Mouse (Mus musculus): ENCODE measurements around the gene Masp2.

The Masp2 gene

DNA sequence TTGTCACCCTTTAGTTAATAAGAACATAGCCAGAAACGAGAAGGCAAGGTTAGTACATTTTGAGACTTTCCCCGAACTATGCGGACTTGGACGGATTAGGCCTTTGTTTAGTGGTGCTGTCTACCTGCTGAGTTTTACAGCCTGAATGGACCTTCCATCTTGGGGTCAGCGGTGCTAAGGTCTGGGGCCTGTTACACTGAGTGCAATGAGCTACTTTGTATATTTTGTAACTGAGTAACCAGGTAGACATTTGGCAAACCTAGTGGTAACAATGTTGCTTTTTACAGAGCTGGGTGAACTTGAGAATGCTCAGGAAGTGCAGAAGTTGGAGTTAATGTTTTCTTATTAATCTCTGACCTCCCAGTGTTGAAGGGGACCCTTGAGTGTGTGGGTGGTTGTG, 38.8 kb downstream of the Masp2 start:
- no peak for DNase-seq

- DNase-seq = no peak
These were observed 41.2 kb downstream of the Masp2 start, which contains the start of gene Gm572 for GRCm38 (mm10) chr4:148643291-148644156. Gm572 (plus strand) TSS chr4:148643317.

DNA sequence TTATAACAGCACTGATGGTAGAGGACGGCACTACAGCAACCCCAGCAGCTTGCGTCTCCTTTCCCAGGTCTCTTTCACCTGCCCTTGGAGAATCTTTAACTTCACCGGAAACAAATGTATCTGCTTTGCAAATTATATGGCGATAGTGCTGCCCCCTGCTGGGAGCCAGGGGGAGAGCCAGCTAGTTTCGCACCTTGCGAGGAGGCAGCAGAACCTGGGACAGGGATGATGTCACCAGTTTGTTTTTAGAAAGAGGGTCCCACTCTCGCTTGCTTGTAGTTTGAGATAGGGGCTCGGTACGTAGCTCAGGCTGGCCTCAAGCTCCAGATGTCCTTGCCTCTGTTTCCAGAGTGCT, 41.8 kb downstream of the Masp2 start:
- peak; percentile 74 for DNase-seq

GRCm38 (mm10) chr4:148644926-148645325, 42.6 kb downstream of the Masp2 start:
- no peak for DNase-seq

DNA sequence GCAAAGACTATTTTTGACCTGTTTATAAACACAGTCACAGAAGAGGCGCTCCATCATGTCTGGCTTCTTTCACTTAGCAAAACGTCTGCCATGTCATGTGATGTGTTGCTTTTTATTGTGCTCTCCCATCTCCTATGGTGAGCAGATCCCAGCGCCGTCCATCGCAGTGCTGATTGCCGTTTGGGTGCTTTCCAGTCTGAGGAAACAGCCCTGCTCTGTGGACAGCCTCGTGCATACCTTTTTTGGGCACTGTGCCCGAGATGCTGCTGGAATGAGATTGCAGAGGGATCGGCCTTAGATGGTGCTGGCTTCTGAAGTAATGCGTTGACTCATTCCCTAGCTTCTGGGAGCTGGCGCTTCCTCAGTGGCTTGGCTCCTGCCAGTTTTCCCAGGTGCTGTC, 44.3 kb downstream of the Masp2 start:
- DNase-seq = no peak

DNA sequence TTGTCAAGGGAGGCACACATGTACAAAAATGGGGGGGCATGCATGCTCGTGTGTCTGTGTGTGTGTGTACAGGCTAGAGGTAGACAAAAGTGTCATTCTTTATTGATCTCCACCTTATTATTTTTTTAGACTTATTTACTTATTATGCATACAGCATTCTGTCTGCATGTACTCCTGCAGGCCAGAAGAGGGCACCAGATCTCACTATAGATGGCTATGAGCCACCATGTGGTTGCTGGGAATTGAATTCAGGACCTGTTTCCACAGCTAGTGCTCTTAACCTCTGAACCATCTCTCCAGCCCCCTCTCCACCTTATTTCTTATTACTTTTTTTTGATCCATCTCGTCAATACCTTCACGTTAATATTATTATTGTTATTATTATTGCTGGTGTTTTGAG, 47.0 kb downstream of the Masp2 start:
- no peak for DNase-seq

DNA sequence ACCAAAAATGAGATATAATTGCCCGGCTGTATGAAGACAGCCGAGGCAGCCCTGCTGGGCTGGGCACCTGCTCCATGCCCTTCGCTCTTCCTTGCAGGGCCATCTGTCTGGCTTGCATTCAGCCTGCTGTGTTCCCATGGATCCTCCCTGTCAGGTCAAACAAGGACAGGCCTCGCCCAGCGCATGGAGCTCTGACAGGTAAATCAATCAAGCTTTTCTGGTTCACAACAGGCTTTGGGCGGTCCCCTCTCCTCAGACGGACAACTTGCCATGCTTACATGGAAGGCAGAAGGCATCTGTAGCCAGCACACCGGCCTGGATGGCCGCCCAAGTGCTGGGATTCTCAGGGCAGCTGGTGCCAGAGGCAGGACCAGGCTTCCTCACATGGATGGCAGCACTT, 48.7 kb downstream of the Masp2 start:
- peak; percentile 45 for DNase-seq

DNA sequence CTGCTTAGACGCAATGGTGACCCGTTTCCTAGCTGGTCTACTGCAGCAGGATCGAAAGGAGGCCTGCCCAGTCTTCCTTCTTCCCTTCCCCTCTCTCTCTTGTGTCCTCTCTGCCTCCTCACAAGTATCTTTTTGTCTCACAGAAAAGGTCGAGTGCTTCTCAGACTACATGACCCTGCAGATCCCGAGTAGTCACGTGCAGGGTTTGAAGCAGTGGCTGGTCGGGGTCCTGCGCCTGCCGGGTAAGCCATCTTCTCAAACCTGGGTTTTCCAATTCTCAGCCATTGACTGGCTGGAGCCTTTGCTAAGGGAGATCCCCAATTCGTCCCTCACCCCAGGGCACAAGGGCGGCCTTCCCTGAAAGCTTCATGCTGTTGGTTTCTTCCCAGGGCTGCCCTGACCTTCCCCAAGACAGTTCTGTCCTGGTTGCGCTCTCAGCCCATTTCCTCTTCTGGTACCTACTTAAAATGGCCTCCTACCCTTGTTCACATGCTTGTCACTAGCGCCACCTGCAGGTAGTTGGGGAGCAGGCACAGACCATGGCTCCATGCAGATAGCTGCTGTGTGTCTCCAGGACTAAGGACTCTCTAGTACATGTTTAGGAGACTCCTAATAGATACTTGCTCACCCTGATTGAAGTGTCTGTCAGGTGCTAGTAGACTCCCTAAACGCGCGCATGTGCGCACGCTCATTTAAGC, 52.5 kb downstream of the Masp2 start:
- no peak for DNase-seq

DNA sequence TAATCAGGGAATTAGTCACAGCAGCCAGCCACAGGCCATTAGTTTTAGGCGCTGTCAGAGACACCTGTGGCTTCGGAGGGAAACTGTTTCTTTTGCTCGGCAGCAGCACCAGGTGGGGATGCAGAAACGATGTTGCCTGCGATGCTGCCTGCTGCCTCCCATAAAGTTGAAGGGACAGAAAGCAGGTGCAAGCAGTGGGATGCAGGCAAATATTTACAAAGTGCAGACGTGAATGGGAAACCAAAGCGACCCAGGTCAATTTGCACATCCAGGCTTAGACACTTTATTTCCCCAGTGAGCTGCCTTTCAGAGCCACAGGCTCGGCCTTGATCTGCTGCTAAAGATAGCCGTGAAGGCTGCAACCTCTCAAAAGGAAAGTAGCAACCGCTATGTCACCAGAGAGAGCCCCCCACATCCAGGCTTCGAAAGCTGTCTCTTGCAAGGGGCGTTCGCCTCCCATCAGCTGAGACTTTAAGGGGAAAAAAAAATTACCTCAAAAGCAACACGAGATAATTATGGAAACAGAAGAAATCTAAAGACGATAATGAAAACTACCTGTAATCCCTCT, 54.4 kb downstream of the Masp2 start:
- no peak for DNase-seq

GRCm38 (mm10) chr4:148657776-148658175, 55.4 kb downstream of the Masp2 start:
- DNase-seq = no peak

DNA sequence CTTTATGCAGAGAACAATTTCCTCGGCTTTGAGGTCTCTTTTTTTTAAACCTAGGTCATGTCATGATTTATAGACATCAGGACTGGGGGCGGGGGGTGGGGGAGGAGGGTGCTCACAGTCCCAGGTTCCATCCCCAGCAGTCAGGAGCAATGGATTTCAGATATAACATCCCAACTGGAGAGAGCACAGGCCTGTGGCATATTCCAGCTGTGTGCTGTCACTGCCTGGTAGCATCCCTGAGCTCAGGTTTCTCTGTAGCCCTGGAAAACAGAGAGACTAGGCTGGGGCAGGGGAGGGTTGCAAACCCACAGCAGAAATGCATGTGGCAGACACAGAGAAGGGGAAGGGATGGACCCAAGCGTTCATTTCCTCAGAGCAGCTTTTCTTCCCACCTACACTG, 57.8 kb downstream of the Masp2 start:
- no peak for DNase-seq

DNA sequence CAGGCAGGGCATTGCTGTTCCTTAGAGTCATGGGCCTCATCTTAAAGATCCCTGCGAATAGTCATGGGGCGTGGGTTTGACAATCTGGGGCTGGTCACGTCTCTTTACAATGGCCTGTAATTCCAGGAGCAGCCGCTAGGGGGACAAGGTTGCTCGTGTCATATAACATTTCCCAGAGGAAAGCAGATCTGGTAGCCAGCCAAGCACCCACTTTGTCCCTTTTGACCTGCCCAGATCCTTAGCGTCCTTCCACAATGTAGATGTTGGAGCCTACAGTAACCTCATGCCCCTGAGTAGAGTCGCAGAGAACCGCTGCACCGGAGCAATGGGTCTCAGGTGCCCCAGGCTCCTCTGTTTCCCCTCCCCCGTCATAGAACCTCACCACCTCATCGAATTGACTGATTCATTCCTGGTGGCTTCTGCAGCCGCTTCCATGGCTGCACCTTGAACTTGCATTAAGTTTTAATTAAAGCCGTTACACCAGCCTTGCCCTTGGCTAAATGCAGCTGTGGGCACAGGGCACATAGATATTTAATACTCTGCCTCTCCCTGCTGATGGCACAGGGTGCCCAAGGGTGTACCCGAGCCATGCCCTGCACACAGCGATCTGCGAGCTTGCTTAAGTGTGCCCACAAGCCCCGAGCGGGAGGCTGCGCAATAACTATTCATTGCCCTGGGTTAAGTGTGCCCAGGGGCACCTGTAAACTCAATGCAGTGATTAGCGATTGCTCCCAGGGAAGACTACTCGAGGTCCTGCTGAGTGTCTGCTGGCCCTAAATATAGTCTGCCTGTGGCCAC, 60.0 kb downstream of the Masp2 start:
- peak; percentile 83 for DNase-seq

GRCm38 (mm10) chr4:148663326-148663725, 61.0 kb downstream of the Masp2 start:
- no peak for DNase-seq

GRCm38 (mm10) chr4:148664021-148664420, 61.7 kb downstream of the Masp2 start:
- no peak for DNase-seq
